Mouse (Mus musculus) right cerebral cortex, adult 18-20 months (tissue): ENCODE measurements around the gene Pttg1.

Experiments
- DNase-seq: peaks from one replicate; pipeline ENCODE4 v3.0.0; 2022; ENCODE audit warnings: mixed read lengths

Gene Pttg1

GRCm38 (mm10) chr11:43404150-43404807 is 21.8 kb downstream of the Pttg1 start:
- DNase-seq = no peak

GRCm38 (mm10) chr11:43400131-43400530 is 25.9 kb downstream of the Pttg1 start:
- no peak for DNase-seq

GRCm38 (mm10) chr11:43399297-43399696 is 26.8 kb downstream of the Pttg1 start:
- no peak for DNase-seq

GRCm38 (mm10) chr11:43396672-43397071 is 29.4 kb downstream of the Pttg1 start:
- no peak for DNase-seq

GRCm38 (mm10) chr11:43396246-43396645 is 29.8 kb downstream of the Pttg1 start:
- no peak for DNase-seq

- no peak for DNase-seq
Measured at GRCm38 (mm10) chr11:43395073-43395948, 30.7 kb downstream of the Pttg1 start.

GRCm38 (mm10) chr11:43393325-43393724 is 32.7 kb downstream of the Pttg1 start:
- no peak for DNase-seq

- DNase-seq = no peak
Measured at GRCm38 (mm10) chr11:43392757-43393156, 33.3 kb downstream of the Pttg1 start.

GRCm38 (mm10) chr11:43389118-43389517 is 36.9 kb downstream of the Pttg1 start:
- DNase-seq = no peak

- DNase-seq = no peak
Measured at GRCm38 (mm10) chr11:43388122-43389097, 37.6 kb downstream of the Pttg1 start.

- DNase-seq = no peak
Measured at GRCm38 (mm10) chr11:43387004-43387880, 38.8 kb downstream of the Pttg1 start.

- DNase-seq = no peak
Measured at GRCm38 (mm10) chr11:43385716-43386115, 40.3 kb downstream of the Pttg1 start.

GRCm38 (mm10) chr11:43385055-43385649 is 40.9 kb downstream of the Pttg1 start:
- peak; percentile 37 for DNase-seq

- no peak for DNase-seq
Measured at GRCm38 (mm10) chr11:43383581-43383980, 42.5 kb downstream of the Pttg1 start.

GRCm38 (mm10) chr11:43380901-43381300 is 45.1 kb downstream of the Pttg1 start:
- no peak for DNase-seq

GRCm38 (mm10) chr11:43379911-43380485 is 46.1 kb downstream of the Pttg1 start:
- DNase-seq = no peak

- DNase-seq = no peak
Measured at GRCm38 (mm10) chr11:43379488-43379887, 46.6 kb downstream of the Pttg1 start.

GRCm38 (mm10) chr11:43377083-43377850 is 48.8 kb downstream of the Pttg1 start:
- no peak for DNase-seq

- no peak for DNase-seq
Measured at GRCm38 (mm10) chr11:43376598-43376997, 49.5 kb downstream of the Pttg1 start.

GRCm38 (mm10) chr11:43374956-43375355 is 51.1 kb downstream of the Pttg1 start:
- DNase-seq = no peak
